ENCODE assay signal across 8 mouse cellular contexts in genomic region chr4:54944921-54945430, GRCm38 (mm10). TPM values are rescaled to one million over a fixed set of nuclear protein-coding genes. Genes with fewer than 3 reads are reported as not detected.
DNase-seq lines count a peak whose midpoint lies in the region; ATAC-seq and TF ChIP-seq lines count a peak whose summit lies in the region.

Gene Zfp462, plus strand, starts transcription at chr4:54945048.

- no peak within 1 kb of the TSS for H3K27ac ChIP-seq in spleen, adult 2 months (ENCODE audit: insufficient read depth, low read length)
- peak within 1 kb of the TSS; percentile 63 for H3K27ac ChIP-seq in heart, embryonic 13.5 days (replicated peaks)
- peak within 1 kb of the TSS; percentile 58; the same call in 1 of the 2 replicates for H3K27ac ChIP-seq in lung, embryonic 15.5 days
- H3K27ac ChIP-seq in stomach, embryonic 16.5 days (ENCODE audit: low read length) = peak within 1 kb of the TSS; percentile 53; the same call in 1 of the 2 replicates

- H3K4me2 ChIP-seq in heart, embryonic 13.5 days = peak within 1 kb of the TSS; percentile 80
- H3K4me2 ChIP-seq in lung, embryonic 15.5 days = peak within 1 kb of the TSS; percentile 96
- peak within 1 kb of the TSS; percentile 86 for H3K4me2 ChIP-seq in stomach, embryonic 16.5 days (ENCODE audit: low read depth, low read length)

- H3K4me1 ChIP-seq in spleen, adult 2 months (ENCODE audit: control insufficient read depth, insufficient read depth, insufficient read length) = no peaks in the 10 kb centered on the region
- peaks cover 10% of the 10 kb centered on the region for H3K4me1 ChIP-seq in heart, embryonic 13.5 days
- H3K4me1 ChIP-seq in lung, embryonic 15.5 days = peaks cover 8% of the 10 kb centered on the region
- H3K4me1 ChIP-seq in stomach, embryonic 16.5 days (ENCODE audit: control insufficient read depth, insufficient read depth, low read length) = peaks cover 4% of the 10 kb centered on the region; the same call in 1 of the 2 replicates

- H3K4me3 ChIP-seq in spleen, adult 2 months (ENCODE audit: extremely low read depth, insufficient read depth, insufficient read length) = peak within 1 kb of the TSS; percentile 14; the same call in 1 of the 2 replicates
- peak within 1 kb of the TSS; percentile 86 for H3K4me3 ChIP-seq in heart, embryonic 13.5 days
- peak within 1 kb of the TSS; percentile 76 for H3K4me3 ChIP-seq in lung, embryonic 15.5 days
- peak within 1 kb of the TSS; percentile 68 for H3K4me3 ChIP-seq in stomach, embryonic 16.5 days (replicated peaks; ENCODE audit: low read length)

- no peaks in the 10 kb centered on the region for H3K36me3 ChIP-seq in spleen, adult 2 months (ENCODE audit: control insufficient read depth, insufficient read depth, low read length)
- no peaks in the 10 kb centered on the region for H3K36me3 ChIP-seq in heart, embryonic 13.5 days
- H3K36me3 ChIP-seq in lung, embryonic 15.5 days = no peaks in the 10 kb centered on the region
- no peaks in the 10 kb centered on the region for H3K36me3 ChIP-seq in stomach, embryonic 16.5 days (ENCODE audit: control insufficient read depth, insufficient read depth, low read length)

- peak within 1 kb of the TSS; percentile 95 for H3K9ac ChIP-seq in heart, embryonic 13.5 days
- H3K9ac ChIP-seq in lung, embryonic 15.5 days = peak within 1 kb of the TSS; percentile 83
- peak within 1 kb of the TSS; percentile 70 for H3K9ac ChIP-seq in stomach, embryonic 16.5 days (ENCODE audit: low read length)

- WGBS in spleen, adult 2 months = under 1% methylated on average over 43 of the region's 43 CpGs
- 0% methylated on average over 43 of the region's 43 CpGs for WGBS in heart, embryonic 13.5 days
- WGBS in lung, embryonic 15.5 days = 1% methylated on average over 43 of the region's 43 CpGs
- WGBS in stomach, embryonic 16.5 days = under 1% methylated on average over 43 of the region's 43 CpGs

- ATAC-seq in heart, embryonic 13.5 days (ENCODE audit: extremely low read depth, insufficient number of reproducible peaks, low FRiP score, low TSS enrichment) = no peak
- ATAC-seq in lung, embryonic 15.5 days (ENCODE audit: borderline replicate concordance, extremely low read depth, low FRiP score, low TSS enrichment) = peak; percentile 19; the same call in 1 of the 2 replicates
- ATAC-seq in stomach, embryonic 16.5 days (ENCODE audit: insufficient read depth, low FRiP score) = 0 out of 2 replicates have a peak, but pooled peaks have one; percentile 9

- no peak for TF ChIP-seq CTCF in spleen, adult 2 months (IDR thresholded peaks at IDR 0.05; ENCODE audit: extremely low read depth, insufficient read depth, insufficient read length, insufficient replicate concordance)

- peaks cover 7% of the 10 kb centered on the region for H3K27me3 ChIP-seq in spleen, adult 2 months (ENCODE audit: control insufficient read depth, insufficient read depth, low read length)
- H3K27me3 ChIP-seq in heart, embryonic 13.5 days (replicated peaks) = no peaks in the 10 kb centered on the region
- no peaks in the 10 kb centered on the region for H3K27me3 ChIP-seq in lung, embryonic 15.5 days
- H3K27me3 ChIP-seq in stomach, embryonic 16.5 days (ENCODE audit: control insufficient read depth, insufficient read depth, low read length) = no peaks in the 10 kb centered on the region

- no peaks in the 10 kb centered on the region for H3K9me3 ChIP-seq in heart, embryonic 13.5 days
- no peaks in the 10 kb centered on the region for H3K9me3 ChIP-seq in lung, embryonic 15.5 days
- H3K9me3 ChIP-seq in stomach, embryonic 16.5 days (replicated peaks; ENCODE audit: control insufficient read depth, low read length) = no peaks in the 10 kb centered on the region

- TF ChIP-seq POLR2A in spleen, adult 2 months (IDR thresholded peaks at IDR 0.05; ENCODE audit: low read depth, low read length) = no peak

- DNase-seq in spleen, adult 2 months (ENCODE audit: low read depth in 1 of 2, low spot score in 2 of 2) = no peak
- no peak for DNase-seq in spleen, postnatal 4 days (ENCODE audit: low spot score in 2 of 2)
- DNase-seq in embryo, embryonic 9.5 days (ENCODE audit: extremely low spot score) = peak; percentile 88
- peak; percentile 81 for DNase-seq in kidney, postnatal 10 days
- DNase-seq in thymus, postnatal 10 days (ENCODE audit: low spot score in 2 of 2) = no peak

RNA-seq across cellular contexts. Expression of gene Zfp462, which starts in this region (rescaled TPM):
- 2.0 and 2.5 TPM in 2 replicates for polyA plus RNA-seq in spleen, adult 2 months (2012; rRNA removed)
- polyA plus RNA-seq in heart, embryonic 13.5 days (2015; fragmentation: Nextera tagmentation; extraction: Ambion mirVana) = 3.1 TPM in 2 replicates
- 3.6 and 4.8 TPM in 2 replicates for polyA plus RNA-seq in lung, embryonic 15.5 days (2015; fragmentation: Nextera tagmentation; extraction: Ambion mirVana)
- 1.9 and 3.0 TPM in 2 replicates for polyA plus RNA-seq in stomach, embryonic 16.5 days (2015; fragmentation: Nextera tagmentation; extraction: Ambion mirVana)

Comparison
In these comparisons a context has a peak if more than half of its experiments do, and no peak if none do; other contexts are left out.
1. DNase-seq: peak in embryo, embryonic 9.5 days (single experiment) and kidney, postnatal 10 days (single experiment); none in spleen, adult 2 months (0 of 2), spleen, postnatal 4 days (0 of 2) and thymus, postnatal 10 days (0 of 2).
2. H3K4me3 ChIP-seq: peak in every context shown above with its lines; median percentile 86 in heart, embryonic 13.5 days; 76 in lung, embryonic 15.5 days; 68 in stomach, embryonic 16.5 days; 14 in spleen, adult 2 months.
3. Peak in every context shown above with its lines, with median percentiles within 50 percentile points of each other: H3K4me2 ChIP-seq and H3K9ac ChIP-seq.